Mouse (Mus musculus): ENCODE data around the gene Ace2. TPM values are rescaled to one million over a fixed set of nuclear protein-coding genes. Genes with fewer than 3 reads are reported as not detected.

The Ace2 gene
- polyA plus RNA-seq, 1 experiment from 2014 or later = 0.05 TPM

GRCm38 (mm10) chrX:164197679-164198078, 58.5 kb downstream of the Ace2 start:
- 96% methylated on average over 2 of the region's 2 CpGs for WGBS
- Histone ChIP-seq H3K9me3 (ENCODE audit: control insufficient read depth, low read length) (no peaks in the 10 kb centered on the region), H3K27ac (replicated peaks; ENCODE audit: low read depth, low read length) (no peak overlapping the region), H3K4me2 (ENCODE audit: low read depth, severe bottlenecking) (no peak overlapping the region), H3K36me3 (ENCODE audit: control insufficient read depth, insufficient read depth, low read length) (no peaks in the 10 kb centered on the region), H3K27me3 (ENCODE audit: control insufficient read depth, insufficient read depth, low read length) (no peaks in the 10 kb centered on the region), H3K4me1 (ENCODE audit: control insufficient read depth, insufficient read depth, low read length) (no peaks in the 10 kb centered on the region), H3K9ac (ENCODE audit: low read length) (no peak overlapping the region), H3K4me3 (ENCODE audit: low read depth, low read length) (no peak overlapping the region)
- no peak for DNase-seq (ENCODE audit: low spot score)
- no peak for ATAC-seq (ENCODE audit: insufficient number of reproducible peaks, low FRiP score, low TSS enrichment, low read depth)

DNA sequence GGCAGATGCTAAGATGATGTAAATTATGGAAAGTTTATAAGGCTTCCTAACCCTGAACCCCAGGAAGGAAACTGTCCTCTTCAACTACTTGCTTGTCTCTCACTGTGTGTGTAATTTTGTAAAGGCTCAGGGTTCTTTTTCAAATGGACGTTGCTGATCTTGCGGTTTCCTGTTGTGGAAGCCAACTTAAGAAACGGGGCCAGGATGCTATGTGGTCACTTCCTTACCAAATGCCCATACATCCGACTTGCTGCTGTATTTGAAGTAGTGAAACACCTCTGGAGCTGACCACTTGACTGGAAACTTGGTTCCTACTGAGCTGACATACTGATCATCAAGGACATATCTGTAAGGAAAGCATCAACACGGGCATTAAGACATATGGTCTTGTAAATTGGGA, 61.4 kb downstream of the Ace2 start:
- DNase-seq (ENCODE audit: low spot score) (no peak), ATAC-seq (ENCODE audit: insufficient number of reproducible peaks, low FRiP score, low TSS enrichment, low read depth) (no peak)
- Histone ChIP-seq H3K27ac (replicated peaks; ENCODE audit: low read depth, low read length) (no peak overlapping the region), H3K9me3 (ENCODE audit: control insufficient read depth, low read length) (no peaks in the 10 kb centered on the region), H3K9ac (ENCODE audit: low read length) (no peak overlapping the region), H3K4me3 (ENCODE audit: low read depth, low read length) (no peak overlapping the region), H3K4me2 (ENCODE audit: low read depth, severe bottlenecking) (no peak overlapping the region), H3K4me1 (ENCODE audit: control insufficient read depth, insufficient read depth, low read length) (no peaks in the 10 kb centered on the region), H3K36me3 (ENCODE audit: control insufficient read depth, insufficient read depth, low read length) (no peaks in the 10 kb centered on the region), H3K27me3 (ENCODE audit: control insufficient read depth, insufficient read depth, low read length) (no peaks in the 10 kb centered on the region)
- WGBS = 75% methylated on average over 5 of the region's 5 CpGs

DNA sequence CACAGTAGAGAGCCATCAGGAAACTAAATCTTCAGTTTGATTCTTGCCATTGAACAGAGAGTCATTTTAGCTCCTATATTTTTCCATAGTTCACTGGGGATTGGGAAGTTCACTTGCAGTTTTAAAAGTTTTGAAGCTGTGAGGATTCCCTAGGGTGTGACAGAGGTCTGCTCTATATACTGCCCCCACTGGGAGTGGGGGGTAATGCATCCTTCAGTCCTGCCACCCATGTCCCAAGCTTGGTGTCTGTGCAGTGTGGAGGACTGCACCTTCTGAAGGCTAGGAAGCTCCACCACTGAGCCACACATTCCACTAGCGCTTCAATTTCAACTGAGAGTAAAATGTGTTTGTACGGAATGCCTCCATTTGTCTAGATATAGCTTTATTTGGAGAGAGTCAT, 82.9 kb downstream of the Ace2 start:
- no peak for DNase-seq (ENCODE audit: low spot score)
- no peaks in the 10 kb centered on the region for H3K9me3 ChIP-seq (ENCODE audit: control insufficient read depth, low read length)
- no peaks in the 10 kb centered on the region for H3K4me1 ChIP-seq (ENCODE audit: control insufficient read depth, insufficient read depth, low read length)
- no peaks in the 10 kb centered on the region for H3K36me3 ChIP-seq (ENCODE audit: control insufficient read depth, insufficient read depth, low read length)
- no peak overlapping the region for H3K4me2 ChIP-seq (ENCODE audit: low read depth, severe bottlenecking)
- no peaks in the 10 kb centered on the region; the same call in 1 of the 2 replicates for H3K27me3 ChIP-seq (ENCODE audit: control insufficient read depth, insufficient read depth, low read length)
- no peak overlapping the region for H3K4me3 ChIP-seq (ENCODE audit: low read depth, low read length)
- ATAC-seq (ENCODE audit: insufficient number of reproducible peaks, low FRiP score, low TSS enrichment, low read depth) = no peak
- WGBS = 76% methylated on average over 2 of the region's 2 CpGs
- H3K9ac ChIP-seq (ENCODE audit: low read length) = no peak overlapping the region
- H3K27ac ChIP-seq (replicated peaks; ENCODE audit: low read depth, low read length) = no peak overlapping the region

- Histone ChIP-seq H3K36me3 (ENCODE audit: control insufficient read depth, insufficient read depth, low read length) (no peaks in the 10 kb centered on the region), H3K9me3 (ENCODE audit: control insufficient read depth, low read length) (no peaks in the 10 kb centered on the region), H3K27me3 (ENCODE audit: control insufficient read depth, insufficient read depth, low read length) (no peaks in the 10 kb centered on the region), H3K27ac (replicated peaks; ENCODE audit: low read depth, low read length) (no peak overlapping the region), H3K4me2 (ENCODE audit: low read depth, severe bottlenecking) (no peak overlapping the region), H3K4me1 (ENCODE audit: control insufficient read depth, insufficient read depth, low read length) (no peaks in the 10 kb centered on the region), H3K4me3 (ENCODE audit: low read depth, low read length) (no peak overlapping the region), H3K9ac (ENCODE audit: low read length) (no peak overlapping the region)
- ATAC-seq (ENCODE audit: insufficient number of reproducible peaks, low FRiP score, low TSS enrichment, low read depth) (no peak), DNase-seq (ENCODE audit: low spot score) (no peak)
- WGBS = 65% methylated on average over 8 of the region's 8 CpGs
These were observed 94.2 kb downstream of the Ace2 start for GRCm38 (mm10) chrX:164233380-164233779.

Other genes starting within 250 kb of the Ace2 start
- gene Ap1s2, start 230.3 kb upstream of the Ace2 start, polyA plus RNA-seq (2014; fragmentation: Nextera tagmentation; extraction: Ambion mirVana) = 23.4 and 23.5 TPM in 2 replicates
- 75.5 and 76.6 TPM in 2 replicates for gene Zrsr2, start 180.7 kb upstream of the Ace2 start, polyA plus RNA-seq (2014; fragmentation: Nextera tagmentation; extraction: Ambion mirVana)
- 0.72 and 1.0 TPM in 2 replicates for gene Car5b, start 111.3 kb upstream of the Ace2 start, polyA plus RNA-seq (2014; fragmentation: Nextera tagmentation; extraction: Ambion mirVana)
- 43.4 and 46.8 TPM in 2 replicates for gene Siah1b, start 62.8 kb upstream of the Ace2 start, polyA plus RNA-seq (2014; fragmentation: Nextera tagmentation; extraction: Ambion mirVana)
- not detected in 2 replicates for gene Cltrn, start 50.5 kb upstream of the Ace2 start, polyA plus RNA-seq (2014; fragmentation: Nextera tagmentation; extraction: Ambion mirVana)
- 0.87 and 0.91 TPM in 2 replicates for gene Bmx, start 118.9 kb downstream of the Ace2 start, polyA plus RNA-seq (2014; fragmentation: Nextera tagmentation; extraction: Ambion mirVana)
- 9.5 and 10.3 TPM in 2 replicates for gene Pir, start 130.0 kb downstream of the Ace2 start, polyA plus RNA-seq (2014; fragmentation: Nextera tagmentation; extraction: Ambion mirVana)
- 4.9 and 5.4 TPM in 2 replicates for gene Vegfd, start 234.0 kb downstream of the Ace2 start, polyA plus RNA-seq (2014; fragmentation: Nextera tagmentation; extraction: Ambion mirVana)